Mouse (Mus musculus): ENCODE measurements around the gene Zfp706. TPM values are rescaled to one million over a fixed set of nuclear protein-coding genes. Genes with fewer than 3 reads are reported as not detected.
A peak's percentile ranks its signal among the peaks of the same experiment; 100 is the strongest.

Zfp706 gene
- total and polyA plus RNA-seq, 3 experiments: 33.1 to 261 (median 64.0) TPM

DNA sequence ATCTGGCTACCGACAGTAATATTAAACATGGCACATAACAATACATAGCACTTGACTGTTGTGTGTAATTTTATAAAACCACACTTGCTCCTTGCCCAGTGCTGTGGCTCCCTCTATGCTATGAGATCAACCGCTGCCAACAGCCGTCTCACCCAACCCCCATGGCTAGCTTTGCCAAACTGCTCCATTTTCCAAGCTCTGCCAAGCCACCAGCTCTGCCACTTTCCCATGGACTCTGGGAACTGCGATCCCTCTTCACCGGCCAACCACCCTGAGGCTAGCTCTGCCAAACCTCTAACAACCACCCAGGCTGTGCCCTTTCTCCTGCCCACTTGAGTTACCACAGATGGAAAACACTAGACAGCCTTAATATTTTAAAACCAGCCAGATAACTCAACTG lies 33.6 kb upstream of the Zfp706 start:
- Histone ChIP-seq H3K4me3 (ENCODE audit: control insufficient read depth in 1 of 2, insufficient read depth in 1 of 2, low read depth in 2 of 2, low read length in 2 of 2) (no peak overlapping the region), H3K9me3 (replicated peaks; ENCODE audit: insufficient read depth, low read length) (no peaks in the 10 kb centered on the region), H3K79me2 (ENCODE audit: control insufficient read depth, insufficient read depth, low read length, poor library complexity) (no peaks in the 10 kb centered on the region), H3K27ac (ENCODE audit: control insufficient read depth, low read depth, low read length) (no peak overlapping the region), H3K9ac (ENCODE audit: control insufficient read depth, low read depth, low read length, poor library complexity, severe bottlenecking) (no peak overlapping the region), H3K36me3 (ENCODE audit: control insufficient read depth in 1 of 2, insufficient read depth in 2 of 2, low read length in 2 of 2) (peaks cover 0 to 21% of the 10 kb centered on the region in 2 experiments; a peak in 2 of 4 replicates), H3K27me3 (ENCODE audit: control insufficient read depth in 1 of 2, insufficient read depth in 2 of 2, low read length in 2 of 2) (no peaks in the 10 kb centered on the region), H3K4me1 (ENCODE audit: control insufficient read depth in 1 of 2, insufficient read depth in 2 of 2, low read length in 2 of 2) (peaks cover 6 to 14% of the 10 kb centered on the region in 2 experiments; a peak in 3 of 4 replicates)
- no peak for DNase-seq (ENCODE audit: low read depth, low spot score)
- TF ChIP-seq ETS1 (IDR thresholded peaks at IDR 0.05; ENCODE audit: low read depth, low read length) (no peak), MAFK (IDR thresholded peaks at IDR 0.05; ENCODE audit: borderline replicate concordance, low read depth, low read length) (no peak), E2F4 (IDR thresholded peaks at IDR 0.05; ENCODE audit: borderline replicate concordance, low read depth, low read length) (no peak), HCFC1 (IDR thresholded peaks at IDR 0.05; ENCODE audit: low read depth, low read length) (no peak), TCF12 (IDR thresholded peaks at IDR 0.05; ENCODE audit: low read depth, low read length) (no peak), POLR2A (IDR thresholded peaks at IDR 0.05; ENCODE audit: control insufficient read depth in 1 of 2, insufficient read depth in 1 of 2, low read depth in 1 of 2, low read length in 2 of 2, poor library complexity in 1 of 2) (no peak), RCOR1 (IDR thresholded peaks at IDR 0.05; ENCODE audit: low read depth, low read length) (no peak)

DNA sequence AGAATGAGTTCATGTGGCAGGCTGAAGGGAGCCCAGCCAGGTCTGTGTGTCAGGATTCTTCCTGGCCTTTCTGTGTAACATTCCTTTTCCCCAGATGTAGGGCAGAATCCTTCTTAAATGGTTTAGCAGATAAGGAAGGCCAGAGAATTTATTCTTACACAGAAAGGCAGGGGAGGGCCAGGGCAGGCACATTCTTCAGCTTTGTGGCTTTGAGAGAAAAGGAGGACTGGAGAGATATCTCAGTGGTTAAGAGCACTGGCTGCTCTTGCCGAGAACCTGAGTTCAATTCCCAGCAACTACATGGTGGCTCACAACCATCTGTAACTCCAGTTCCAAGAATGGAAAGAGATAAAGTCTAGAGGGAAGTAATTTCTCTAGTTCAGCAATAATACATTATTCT lies 31.1 kb upstream of the Zfp706 start:
- H3K79me2 ChIP-seq (ENCODE audit: control insufficient read depth, insufficient read depth, low read length, poor library complexity): no peaks in the 10 kb centered on the region
- H3K9me3 ChIP-seq (replicated peaks; ENCODE audit: insufficient read depth, low read length): no peaks in the 10 kb centered on the region
- H3K4me3 ChIP-seq (ENCODE audit: control insufficient read depth in 1 of 2, insufficient read depth in 1 of 2, low read depth in 2 of 2, low read length in 2 of 2): no peak overlapping the region
- peaks cover 6 to 14% of the 10 kb centered on the region in 2 experiments; a peak in 3 of 4 replicates for H3K4me1 ChIP-seq (ENCODE audit: control insufficient read depth in 1 of 2, insufficient read depth in 2 of 2, low read length in 2 of 2)
- peak; percentile 82 for DNase-seq (ENCODE audit: low read depth, low spot score)
- H3K36me3 ChIP-seq (ENCODE audit: control insufficient read depth in 1 of 2, insufficient read depth in 2 of 2, low read length in 2 of 2): peaks cover 0 to 20% of the 10 kb centered on the region in 2 experiments; a peak in 2 of 4 replicates
- TF ChIP-seq JUND (IDR thresholded peaks at IDR 0.05; ENCODE audit: low read depth, low read length): no peak
- TF ChIP-seq MAFK (IDR thresholded peaks at IDR 0.05; ENCODE audit: borderline replicate concordance, low read depth, low read length): peak; percentile 80
- TF ChIP-seq TCF12 (IDR thresholded peaks at IDR 0.05; ENCODE audit: low read depth, low read length): peak; percentile 86
- TF ChIP-seq SIN3A (IDR thresholded peaks at IDR 0.05; ENCODE audit: low read length): peak; percentile 55; the same call in 1 of the 2 replicates
- peak; percentile 77 to 79 for TF ChIP-seq EP300 (IDR thresholded peaks at IDR 0.05; ENCODE audit: low read depth in 1 of 2, low read length in 2 of 2)
- no peak for TF ChIP-seq ZNF384 (IDR thresholded peaks at IDR 0.05; ENCODE audit: low read depth, low read length)
- no peak for TF ChIP-seq GABPA (IDR thresholded peaks at IDR 0.05; ENCODE audit: low read depth, low read length)
- TF ChIP-seq CHD2 (IDR thresholded peaks at IDR 0.05; ENCODE audit: low read length): no peak
- peak; percentile 64 for TF ChIP-seq RCOR1 (IDR thresholded peaks at IDR 0.05; ENCODE audit: low read depth, low read length)
- no peak for TF ChIP-seq POLR2AphosphoS2 (IDR thresholded peaks at IDR 0.05; ENCODE audit: low read length)
- no peak for TF ChIP-seq USF1 (IDR thresholded peaks at IDR 0.05; ENCODE audit: low read depth, low read length)
- TF ChIP-seq HCFC1 (IDR thresholded peaks at IDR 0.05; ENCODE audit: low read depth, low read length): no peak
- TF ChIP-seq ETS1 (IDR thresholded peaks at IDR 0.05; ENCODE audit: low read depth, low read length): peak; percentile 80
- no peak for TF ChIP-seq MYB (IDR thresholded peaks at IDR 0.05; ENCODE audit: low read depth, low read length)
- no peak for TF ChIP-seq SMC3 (IDR thresholded peaks at IDR 0.05; ENCODE audit: low read depth, low read length)
- TF ChIP-seq ZMIZ1 (IDR thresholded peaks at IDR 0.05; ENCODE audit: low read depth, low read length): no peak
- TF ChIP-seq BHLHE40 (IDR thresholded peaks at IDR 0.05; ENCODE audit: borderline replicate concordance, low read depth, low read length): no peak; the same call in 1 of the 2 replicates
- no peak for TF ChIP-seq ZC3H11A (IDR thresholded peaks at IDR 0.05; ENCODE audit: low read depth, low read length)
- TF ChIP-seq NELFE (IDR thresholded peaks at IDR 0.05; ENCODE audit: low read depth, low read length): no peak
- peak; percentile 76 for TF ChIP-seq TBP (IDR thresholded peaks at IDR 0.05; ENCODE audit: low read depth, low read length)
- TF ChIP-seq UBTF (IDR thresholded peaks at IDR 0.05; ENCODE audit: borderline replicate concordance, insufficient read depth, low read depth, low read length): no peak
- no peak for TF ChIP-seq CTCF (IDR thresholded peaks at IDR 0.05 in 2 of 3, conservative IDR thresholded peaks at IDR 0.05 in 1 of 3; ENCODE audit: control insufficient read depth in 1 of 3, insufficient read depth in 1 of 3, low read depth in 2 of 3, low read length in 3 of 3, poor library complexity in 1 of 3, severe bottlenecking in 1 of 3)
- TF ChIP-seq POLR2AphosphoS5 (IDR thresholded peaks at IDR 0.05; ENCODE audit: borderline replicate concordance, low read depth, low read length): no peak
- TF ChIP-seq TAL1 (IDR thresholded peaks at IDR 0.05; ENCODE audit: low read length): peak; percentile 84
- TF ChIP-seq ZKSCAN1 (IDR thresholded peaks at IDR 0.05; ENCODE audit: low read depth, low read length): no peak
- TF ChIP-seq GATA1 (IDR thresholded peaks at IDR 0.05; ENCODE audit: low read depth, low read length): peak; percentile 75
- TF ChIP-seq MEF2A (IDR thresholded peaks at IDR 0.05; ENCODE audit: extremely low read depth, insufficient replicate concordance, low read depth, low read length, poor library complexity, severe bottlenecking): no peak
- TF ChIP-seq MXI1 (IDR thresholded peaks at IDR 0.05; ENCODE audit: low read depth, low read length): peak; percentile 23; the same call in 1 of the 2 replicates
- no peak for TF ChIP-seq E2F4 (IDR thresholded peaks at IDR 0.05; ENCODE audit: borderline replicate concordance, low read depth, low read length)
- peak overlapping the region; percentile 18; the same call in 1 of the 2 replicates for H3K27ac ChIP-seq (ENCODE audit: control insufficient read depth, low read depth, low read length)
- H3K27me3 ChIP-seq (ENCODE audit: control insufficient read depth in 1 of 2, insufficient read depth in 2 of 2, low read length in 2 of 2): no peaks in the 10 kb centered on the region
- no peak overlapping the region; the same call in 1 of the 2 replicates for H3K9ac ChIP-seq (ENCODE audit: control insufficient read depth, low read depth, low read length, poor library complexity, severe bottlenecking)

Data from MEL (cell line).